Mouse (Mus musculus) neural tube, embryonic 14.5 days (tissue): ENCODE measurements around the gene Olfr12. TPM values are rescaled to one million over a fixed set of nuclear protein-coding genes. Genes with fewer than 3 reads are reported as not detected.

Experiments used
- ATAC-seq: fragments of 200-750 bp; cut with Nextera tagmentation; 2 replicates; pipeline ENCODE4 v1.8.0; 2017; ENCODE audit warnings: low read depth, mild to moderate bottlenecking, moderate TSS enrichment, moderate library complexity
- H3K27ac ChIP-seq: fragments of 300-500 bp; sonication (generic); 2 replicates; pipeline ENCODE4 v1.5.1; 2014; ENCODE audit warnings: low read depth, mild to moderate bottlenecking, control low read depth, low read length, moderate library complexity, mixed read lengths
- H3K27me3 ChIP-seq: fragments of 300-500 bp; sonication (generic); 2 replicates; pipeline ENCODE4 v1.6.1; 2014; ENCODE audit warnings: low read length; ENCODE audit not compliant: control insufficient read depth, insufficient read depth
- H3K36me3 ChIP-seq: fragments of 300-500 bp; sonication (generic); 2 replicates; pipeline ENCODE4 v1.6.1; 2014; ENCODE audit warnings: low read length, mixed read lengths; ENCODE audit not compliant: control insufficient read depth, insufficient read depth
- H3K4me1 ChIP-seq: fragments of 300-500 bp; sonication (generic); 2 replicates; pipeline ENCODE4 v1.6.1; 2014; ENCODE audit warnings: low read length; ENCODE audit not compliant: control insufficient read depth, insufficient read depth
- H3K4me2 ChIP-seq: fragments of 300-500 bp; sonication (generic); 2 replicates; pipeline ENCODE4 v1.6.1; 2014; ENCODE audit warnings: mild to moderate bottlenecking, low read depth, low read length, control low read depth
- H3K4me3 ChIP-seq: fragments of 300-500 bp; sonication (generic); 2 replicates; pipeline ENCODE4 v1.5.1; 2014; ENCODE audit warnings: low read depth, low read length, control low read depth, mixed read lengths
- H3K9ac ChIP-seq: fragments of 300-500 bp; sonication (generic); replicated peaks from 2 replicates; pipeline ENCODE4 v1.6.1; 2014; ENCODE audit warnings: low read depth, mild to moderate bottlenecking, control low read depth, low read length, mixed read lengths
- H3K9me3 ChIP-seq: fragments of 300-500 bp; sonication (generic); 2 replicates; pipeline ENCODE4 v1.6.1; 2016; ENCODE audit warnings: low read length; ENCODE audit not compliant: control insufficient read depth
- WGBS: fragments of 180-500 bp; shearing (Covaris S2); extraction: QIAGEN DNeasy Blood & Tissue Kit; methylation state at CpG from one replicate; pipeline ENCODE4 v1.1.7; 2014; 5-methylcytosine and 5-hydroxymethylcytosine counted together
- polyA plus RNA-seq: library from polyadenylated mRNA; unstranded; fragments of >200 nt; fragmentation: Nextera tagmentation; extraction: Ambion mirVana; gene quantifications from 2 replicates; pipeline ENCODE4 v1.2.1, GENCODE M21; 2014

Olfr12 gene
- polyA plus RNA-seq, 1 experiment from 2014 or later: not detected

DNA sequence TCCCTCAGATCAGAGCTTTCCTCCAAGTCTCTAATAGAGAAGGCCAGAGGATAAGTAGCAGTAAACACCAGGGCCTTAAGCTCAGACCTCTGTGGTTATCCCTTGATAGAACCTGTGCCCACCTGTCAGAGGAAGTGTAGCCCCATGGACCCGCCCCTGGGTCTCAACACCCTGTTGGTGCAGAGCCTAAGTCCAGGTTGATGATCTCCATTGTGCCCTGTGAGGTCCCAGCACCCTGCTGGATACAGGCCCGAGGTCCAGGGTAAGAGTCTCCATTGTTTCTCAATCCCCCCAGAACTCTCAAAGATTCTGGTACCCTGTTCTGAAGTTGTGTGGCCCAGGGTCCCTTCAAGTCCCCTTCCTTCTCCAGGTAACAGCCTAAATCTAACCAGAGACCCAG is 28.5 kb downstream of the Olfr12 start:
- Histone ChIP-seq H3K4me3 (no peak overlapping the region), H3K27me3 (no peaks in the 10 kb centered on the region), H3K4me2 (no peak overlapping the region), H3K27ac (no peak overlapping the region), H3K4me1 (no peaks in the 10 kb centered on the region; the same call in 1 of the 2 replicates), H3K9ac (no peak overlapping the region), H3K36me3 (no peaks in the 10 kb centered on the region), H3K9me3 (no peaks in the 10 kb centered on the region)
- 59% methylated on average over 2 of the region's 2 CpGs for WGBS
- ATAC-seq: no peak

DNA sequence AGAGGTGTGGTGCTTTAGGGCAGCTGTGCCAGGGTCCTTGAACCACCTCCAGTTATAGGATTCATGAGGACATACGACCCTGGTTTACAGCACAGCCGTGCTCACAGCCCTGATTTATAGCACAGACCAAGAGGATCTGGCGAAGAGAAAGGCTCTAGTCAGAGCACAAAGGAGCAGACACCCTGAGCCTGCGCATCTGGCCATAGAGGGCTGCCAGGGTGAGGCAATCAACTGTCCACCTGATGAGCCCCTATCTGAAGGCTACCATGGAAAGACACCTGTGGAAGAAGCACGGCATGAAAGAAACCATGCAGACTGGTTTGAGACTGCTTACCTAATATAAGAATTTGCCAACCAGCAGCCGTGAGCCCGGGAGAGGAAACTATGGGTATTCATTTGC is 29.0 kb downstream of the Olfr12 start:
- no peak overlapping the region for H3K9ac ChIP-seq
- H3K27ac ChIP-seq: no peak overlapping the region
- no peaks in the 10 kb centered on the region for H3K36me3 ChIP-seq
- H3K27me3 ChIP-seq: no peaks in the 10 kb centered on the region
- no peaks in the 10 kb centered on the region for H3K9me3 ChIP-seq
- no peaks in the 10 kb centered on the region; the same call in 1 of the 2 replicates for H3K4me1 ChIP-seq
- H3K4me3 ChIP-seq: no peak overlapping the region
- WGBS: 57% methylated on average over 7 of the region's 7 CpGs
- ATAC-seq: no peak
- no peak overlapping the region for H3K4me2 ChIP-seq

DNA sequence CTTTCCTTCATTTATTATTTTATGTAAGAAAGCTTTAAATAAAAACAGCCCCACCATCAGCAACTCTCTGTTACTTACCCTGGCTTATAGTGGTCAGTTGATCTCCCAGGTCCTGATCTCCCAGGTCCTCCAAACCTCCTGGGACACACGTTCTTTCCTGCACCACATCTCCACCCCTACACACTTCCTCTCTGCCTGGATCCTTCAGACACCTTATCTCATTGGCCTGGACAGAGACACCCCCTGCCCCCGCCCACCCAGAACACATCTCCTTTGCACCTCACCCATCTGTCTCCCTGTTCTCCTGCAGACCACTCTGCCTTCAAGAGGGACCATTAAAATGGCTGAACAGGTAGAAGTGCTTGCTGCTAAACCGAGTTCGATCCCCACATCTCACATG is 29.4 kb downstream of the Olfr12 start:
- no peak overlapping the region for H3K9ac ChIP-seq
- H3K27me3 ChIP-seq: no peaks in the 10 kb centered on the region
- no peaks in the 10 kb centered on the region for H3K36me3 ChIP-seq
- WGBS: 79% methylated on average over 4 of the region's 4 CpGs
- ATAC-seq: no peak
- H3K27ac ChIP-seq: no peak overlapping the region
- no peak overlapping the region for H3K4me3 ChIP-seq
- H3K9me3 ChIP-seq: no peaks in the 10 kb centered on the region
- no peak overlapping the region for H3K4me2 ChIP-seq
- H3K4me1 ChIP-seq: no peaks in the 10 kb centered on the region; the same call in 1 of the 2 replicates

DNA sequence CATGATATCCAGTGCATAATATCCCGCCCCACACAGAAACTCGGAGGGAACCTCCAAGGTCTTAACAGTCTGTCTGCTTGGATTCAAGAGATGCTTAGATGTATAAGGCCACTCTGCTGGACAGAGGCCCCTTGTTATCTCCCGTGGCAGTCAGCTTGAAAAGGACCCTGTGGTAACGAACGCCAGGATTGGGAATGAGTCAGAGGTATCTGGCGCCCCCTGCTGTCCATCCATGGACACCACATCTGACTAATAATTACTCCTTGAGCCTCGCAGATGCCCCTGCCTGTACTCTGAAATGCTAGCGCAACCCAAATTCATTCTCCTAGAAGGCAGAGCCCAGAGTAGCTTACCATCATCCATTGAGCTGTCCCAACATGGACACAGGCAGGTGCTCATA is 30.2 kb downstream of the Olfr12 start:
- peak; percentile 38; the same call in 1 of the 2 replicates for ATAC-seq
- Histone ChIP-seq H3K36me3 (no peaks in the 10 kb centered on the region), H3K27me3 (no peaks in the 10 kb centered on the region), H3K27ac (no peak overlapping the region), H3K4me2 (no peak overlapping the region), H3K9me3 (no peaks in the 10 kb centered on the region), H3K9ac (no peak overlapping the region), H3K4me1 (no peaks in the 10 kb centered on the region; the same call in 1 of the 2 replicates), H3K4me3 (no peak overlapping the region)
- 6% methylated on average over 8 of the region's 8 CpGs for WGBS

DNA sequence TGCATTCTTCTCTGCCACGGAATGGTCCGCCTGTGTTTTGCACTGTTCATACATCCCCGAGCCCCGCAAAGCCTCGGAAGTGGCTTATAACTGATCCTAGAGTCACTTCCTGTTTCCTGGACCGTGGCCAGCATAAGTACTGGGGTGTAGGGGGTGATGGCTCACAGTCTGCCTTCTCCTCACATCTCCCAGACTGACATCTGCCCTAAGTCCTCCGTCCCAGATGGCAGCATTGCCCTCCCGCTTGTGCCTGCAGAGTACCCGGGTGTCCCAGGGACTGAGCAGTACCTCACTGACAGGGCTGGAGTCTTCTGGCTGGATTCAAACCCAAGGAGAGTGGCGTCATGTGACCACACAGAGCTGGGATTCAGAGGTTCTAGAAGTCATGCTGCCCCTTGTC is 30.6 kb downstream of the Olfr12 start:
- Histone ChIP-seq H3K4me2 (no peak overlapping the region), H3K27me3 (no peaks in the 10 kb centered on the region), H3K4me1 (no peaks in the 10 kb centered on the region), H3K4me3 (no peak overlapping the region), H3K9ac (no peak overlapping the region), H3K9me3 (no peaks in the 10 kb centered on the region), H3K27ac (no peak overlapping the region), H3K36me3 (no peaks in the 10 kb centered on the region)
- 55% methylated on average over 10 of the region's 10 CpGs for WGBS
- ATAC-seq: no peak

DNA sequence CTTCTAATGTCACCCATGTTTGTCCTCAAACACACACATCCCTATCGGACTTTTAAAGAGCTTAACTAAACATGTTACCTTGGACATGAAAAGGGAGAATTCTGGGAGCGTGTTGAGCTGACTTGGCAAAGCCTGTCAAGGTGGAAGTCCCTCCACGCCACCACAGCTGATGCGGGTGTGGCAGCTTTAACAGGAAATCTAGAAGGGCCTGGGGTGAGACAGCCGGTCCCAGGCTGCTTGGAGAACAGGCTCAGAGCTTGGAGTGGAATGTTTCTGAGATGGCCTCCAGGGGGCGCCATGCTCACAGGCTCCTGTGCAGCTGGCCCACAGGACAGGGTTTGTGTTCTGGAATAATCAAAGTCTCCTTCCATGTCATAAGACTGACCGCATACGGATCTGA is 31.1 kb downstream of the Olfr12 start, which contains the start of gene Otos:
TSS of gene Otos (minus strand) at position 169 of the 400 bp plus-strand sequence.
- Histone ChIP-seq H3K36me3 (no peaks in the 10 kb centered on the region), H3K27me3 (no peaks in the 10 kb centered on the region), H3K9me3 (no peaks in the 10 kb centered on the region), H3K9ac (no peak within 1 kb of the TSS), H3K4me1 (no peaks in the 10 kb centered on the region), H3K4me2 (no peak within 1 kb of the TSS), H3K27ac (no peak within 1 kb of the TSS), H3K4me3 (no peak within 1 kb of the TSS)
- WGBS: 32% methylated on average over 8 of the region's 8 CpGs
- ATAC-seq: peak; percentile 74

DNA sequence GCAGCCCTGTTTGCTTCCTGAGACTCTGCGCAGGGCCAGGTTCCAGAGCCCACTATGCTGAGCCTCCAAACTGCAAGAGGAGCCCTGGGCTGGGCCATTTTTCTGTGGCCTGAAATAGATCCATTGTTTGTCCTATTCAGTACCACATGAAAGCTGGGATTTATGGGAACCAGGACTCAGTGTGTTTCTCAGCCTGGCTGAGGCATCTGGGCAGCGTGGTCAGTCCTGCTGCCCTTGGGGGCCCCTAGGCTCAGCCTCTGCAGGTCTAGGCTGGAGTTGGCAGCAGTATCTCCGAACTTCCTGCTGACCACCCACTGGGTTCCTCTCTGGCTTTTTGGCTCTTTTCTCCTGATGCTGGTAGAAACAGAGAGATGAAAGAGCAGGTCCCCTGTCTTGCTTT is 33.9 kb downstream of the Olfr12 start:
- no peak for ATAC-seq
- H3K27ac ChIP-seq: no peak overlapping the region
- 40% methylated on average over 3 of the region's 3 CpGs for WGBS

DNA sequence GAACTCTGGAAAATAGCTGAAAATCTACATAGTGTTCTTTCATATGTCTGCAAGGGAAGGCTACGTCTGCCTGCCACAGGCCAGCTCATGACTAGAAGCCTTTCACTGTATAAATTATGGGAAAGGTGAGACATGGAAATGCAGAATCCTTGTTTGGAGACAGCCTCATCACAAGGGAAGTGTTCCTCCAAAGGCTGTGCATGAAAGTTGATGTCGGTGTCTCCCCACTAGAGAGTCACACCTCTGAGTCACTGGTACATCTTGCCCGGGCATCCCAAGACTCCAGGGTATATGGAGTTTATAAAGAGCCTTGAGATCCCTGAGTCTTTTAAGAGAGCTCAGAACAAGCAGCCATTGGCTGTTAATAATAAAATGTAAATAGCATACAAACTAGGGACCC is 35.6 kb downstream of the Olfr12 start:
- Histone ChIP-seq H3K9ac (no peak overlapping the region), H3K4me1 (no peaks in the 10 kb centered on the region), H3K27ac (no peak overlapping the region), H3K27me3 (no peaks in the 10 kb centered on the region), H3K9me3 (no peaks in the 10 kb centered on the region), H3K4me2 (no peak overlapping the region), H3K4me3 (no peak overlapping the region), H3K36me3 (no peaks in the 10 kb centered on the region)
- no peak for ATAC-seq
- 89% methylated on average over 3 of the region's 3 CpGs for WGBS

More for the DNA sequence above, 33.9 kb downstream of the Olfr12 start:
- Histone ChIP-seq H3K9me3 (no peaks in the 10 kb centered on the region), H3K36me3 (no peaks in the 10 kb centered on the region), H3K27me3 (no peaks in the 10 kb centered on the region), H3K4me2 (no peak overlapping the region), H3K4me1 (no peaks in the 10 kb centered on the region), H3K4me3 (no peak overlapping the region), H3K9ac (no peak overlapping the region)

DNA sequence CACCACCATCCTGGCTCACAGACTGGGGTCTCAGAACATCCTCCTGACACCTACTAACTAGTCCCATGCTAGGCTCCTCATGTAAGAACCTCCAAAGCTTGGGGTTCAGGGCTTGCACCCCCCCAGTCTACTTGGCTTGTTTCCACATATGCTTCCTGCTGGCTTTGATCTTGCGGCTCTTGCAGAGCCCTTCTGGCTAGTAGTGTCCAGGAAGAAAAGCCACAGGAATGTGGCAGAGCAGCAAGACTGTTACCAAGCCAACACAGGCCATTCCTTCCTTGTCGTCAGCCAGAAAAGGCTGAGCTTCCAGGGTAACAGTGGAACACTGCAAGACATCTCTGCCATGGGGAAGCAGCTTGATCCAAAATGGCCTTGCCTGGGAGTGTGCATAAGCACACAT is 37.1 kb downstream of the Olfr12 start:
- Histone ChIP-seq H3K27me3 (no peaks in the 10 kb centered on the region), H3K4me2 (no peak overlapping the region), H3K4me3 (no peak overlapping the region), H3K27ac (no peak overlapping the region), H3K4me1 (no peaks in the 10 kb centered on the region), H3K9me3 (no peaks in the 10 kb centered on the region), H3K9ac (no peak overlapping the region), H3K36me3 (no peaks in the 10 kb centered on the region)
- WGBS: 63% methylated on average over 2 of the region's 2 CpGs
- ATAC-seq: no peak
